Mouse (Mus musculus): ENCODE data around the gene Gsdma.
"Not testable (repeated sequence)": the region's sequence is repeated elsewhere in the genome, so short reads cannot be mapped to it uniquely, and the experiment has no call there.

Gene Gsdma

GRCm38 (mm10) chr11:98680023-98680422, 15.9 kb downstream of the Gsdma start:
- in situ Hi-C loops (cut with MboI, MseI) = no loop called here

DNA sequence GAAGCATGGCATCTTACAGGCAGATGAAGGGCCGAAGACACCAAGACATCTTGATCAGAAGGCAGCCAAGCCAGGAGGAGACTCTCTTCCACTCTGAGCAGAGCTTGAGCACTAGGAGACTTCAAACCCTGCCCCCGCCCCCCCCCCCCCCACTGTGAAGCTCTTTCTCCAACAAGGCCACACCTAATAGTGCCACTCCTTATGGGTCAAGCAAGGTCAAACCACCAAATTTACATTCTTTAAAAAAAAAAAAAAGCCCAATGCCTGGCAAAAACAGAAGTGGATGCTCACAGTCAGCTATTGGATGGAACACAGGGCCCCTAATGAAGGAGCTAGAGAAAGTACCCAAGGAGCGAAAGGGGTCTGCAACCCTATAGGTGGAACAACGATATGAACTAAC, 16.4 kb downstream of the Gsdma start:
- in situ Hi-C loops (cut with MboI, MseI) = not testable (repeated sequence)

GRCm38 (mm10) chr11:98681186-98681585, 17.0 kb downstream of the Gsdma start:
- in situ Hi-C loops (cut with MboI, MseI) = no loop called here

GRCm38 (mm10) chr11:98681786-98682745, 17.9 kb downstream of the Gsdma start, which contains the start of gene Psmd3:
Gene Psmd3 (plus strand): TSS chr11:98682554.
- in situ Hi-C loops (cut with MboI, MseI) = no loop called here

- in situ Hi-C loops (cut with MboI, MseI) = no loop called here
Observed at GRCm38 (mm10) chr11:98682811-98683210, 18.7 kb downstream of the Gsdma start.

GRCm38 (mm10) chr11:98685642-98686041, 21.5 kb downstream of the Gsdma start:
- in situ Hi-C loops (cut with MboI, MseI) = loop anchor here (5.0 kb wide), 1 partner anchor 42 kb away; the partner anchor contains the start of gene Med24

DNA sequence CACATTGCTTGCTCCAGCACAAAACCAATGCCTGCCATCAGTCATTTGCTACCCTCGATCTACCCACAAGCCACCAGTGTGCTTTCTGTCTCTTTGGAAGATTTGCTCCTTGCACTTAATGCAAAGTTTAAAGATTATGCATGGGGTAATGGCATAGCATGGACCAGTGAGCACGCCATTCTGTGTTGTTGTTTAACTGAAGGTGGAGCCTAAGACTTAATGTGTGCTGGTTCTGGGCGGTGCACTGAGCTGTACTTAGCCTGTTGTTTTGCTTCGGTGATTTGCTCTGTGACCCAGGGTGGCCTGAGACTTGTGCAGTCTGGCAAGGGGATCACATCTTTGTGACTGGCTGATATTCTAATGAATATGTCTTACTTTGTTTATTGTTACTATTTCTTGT, 22.8 kb downstream of the Gsdma start:
- in situ Hi-C loops (cut with MboI, MseI) = loop anchor here (5.0 kb wide), 1 partner anchor 40 kb away; the partner anchor contains the start of gene Med24

GRCm38 (mm10) chr11:98688009-98688408, 23.9 kb downstream of the Gsdma start:
- in situ Hi-C loops (cut with MboI, MseI) = loop anchor here (5.0 kb wide), 1 partner anchor 39 kb away; the partner anchor contains the start of gene Med24

DNA sequence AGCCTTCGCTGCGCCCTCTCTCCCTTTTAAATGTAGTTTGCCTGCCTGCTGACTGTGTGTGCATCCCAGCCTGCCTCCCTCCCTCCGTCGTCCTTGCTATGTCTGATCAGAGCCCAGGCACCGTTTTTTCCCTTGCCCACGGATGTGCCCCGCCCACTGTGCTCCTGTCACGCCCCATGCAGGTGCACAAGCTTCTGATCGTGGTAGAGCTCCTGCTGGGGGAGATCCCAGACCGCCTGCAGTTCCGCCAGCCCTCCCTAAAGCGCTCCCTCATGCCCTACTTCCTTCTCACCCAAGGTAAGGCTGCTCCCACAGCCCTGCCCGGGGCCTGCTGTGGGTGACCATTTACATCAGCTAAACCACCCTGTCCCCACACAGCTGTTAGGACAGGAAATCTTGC, 29.1 kb downstream of the Gsdma start:
- in situ Hi-C loops (cut with MboI, MseI) = loop anchor here (10.0 kb wide), 1 partner anchor 58 kb away; no protein-coding TSS in a partner anchor

DNA sequence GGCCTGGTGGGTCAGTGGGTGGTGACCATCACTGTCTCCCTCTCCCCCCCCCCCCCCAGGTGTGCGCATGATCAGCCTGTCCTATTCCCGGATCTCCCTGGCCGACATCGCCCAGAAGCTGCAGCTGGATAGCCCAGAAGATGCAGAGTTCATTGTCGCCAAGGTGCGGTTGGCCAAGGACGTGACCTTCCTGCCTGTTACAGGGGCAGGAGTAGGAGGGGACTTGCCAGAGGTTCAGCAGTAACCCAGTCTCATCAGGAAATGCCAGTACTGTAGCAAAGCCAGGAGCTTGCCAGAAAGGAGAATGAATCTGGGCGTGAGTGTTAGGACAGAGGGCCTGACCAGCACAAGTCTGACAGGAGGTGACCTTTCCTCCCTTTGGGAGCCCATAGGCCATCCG, 29.6 kb downstream of the Gsdma start:
- in situ Hi-C loops (cut with MboI, MseI) = loop anchor here (10.0 kb wide), 1 partner anchor 59 kb away; no protein-coding TSS in a partner anchor

DNA sequence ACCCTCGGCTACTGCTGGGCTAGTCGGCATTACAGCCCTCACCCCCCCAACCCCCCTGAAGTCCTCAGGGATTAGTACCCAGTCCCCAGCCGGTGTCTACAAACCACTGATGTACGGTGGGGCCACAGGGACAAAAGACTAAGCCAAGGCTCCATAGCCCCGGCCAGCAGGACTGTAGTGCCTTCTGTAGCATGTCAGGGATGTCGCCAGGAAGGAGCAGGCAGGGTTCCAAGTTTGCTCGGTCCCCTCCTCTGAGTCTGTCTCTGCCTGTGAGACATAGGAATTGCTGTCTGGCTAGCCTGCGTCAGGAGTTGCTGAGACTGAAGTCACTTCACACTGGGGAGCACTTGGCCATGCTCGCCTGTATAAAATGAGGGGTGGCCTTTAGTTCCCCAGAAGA, 30.1 kb downstream of the Gsdma start:
- in situ Hi-C loops (cut with MboI, MseI) = loop anchor here (10.0 kb wide), 1 partner anchor 60 kb away; no protein-coding TSS in a partner anchor

- in situ Hi-C loops (cut with MboI, MseI) = loop anchor here (10.0 kb wide), 1 partner anchor 61 kb away; no protein-coding TSS in a partner anchor
Observed at GRCm38 (mm10) chr11:98695408-98695807, 31.3 kb downstream of the Gsdma start.

DNA sequence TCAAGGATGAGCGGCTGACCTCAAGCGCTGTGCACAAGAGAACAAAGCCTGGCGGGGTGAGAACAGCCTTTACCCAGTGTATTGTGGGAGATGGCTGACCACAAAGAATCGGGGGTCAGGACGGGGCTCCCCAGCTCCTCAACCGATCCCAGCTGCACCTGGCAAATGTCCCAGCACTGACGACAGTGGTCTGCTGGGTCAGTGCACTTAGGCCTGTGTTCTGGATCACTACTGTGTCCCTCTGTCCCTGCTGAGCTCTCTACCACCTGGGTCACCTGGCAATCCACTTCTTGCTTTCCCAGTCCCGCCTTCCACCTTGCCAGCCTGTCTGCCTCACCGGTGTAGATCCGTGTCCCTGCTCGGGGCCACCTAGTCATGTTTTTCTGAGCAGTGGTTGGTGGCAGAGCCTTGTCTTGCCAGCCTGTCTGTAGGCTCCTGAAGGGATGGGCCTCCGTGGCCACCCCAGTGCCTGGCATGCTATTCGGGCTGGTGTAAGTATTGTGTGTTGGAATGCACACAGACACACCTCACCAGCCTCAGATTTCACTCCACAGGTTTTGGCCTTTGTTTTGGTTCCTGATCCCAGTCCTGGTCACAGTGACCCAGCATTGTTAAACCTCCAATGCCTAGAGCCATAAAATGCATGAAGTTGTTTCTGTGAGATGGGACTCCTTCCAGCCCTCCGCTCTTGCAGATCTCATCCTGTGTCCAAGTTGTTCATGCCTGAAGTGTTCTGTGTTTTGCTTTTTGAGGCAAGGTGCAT, 32.5 kb downstream of the Gsdma start:
- in situ Hi-C loops (cut with MboI, MseI) = loop anchor here (10.0 kb wide), 1 partner anchor 62 kb away; no protein-coding TSS in a partner anchor

DNA sequence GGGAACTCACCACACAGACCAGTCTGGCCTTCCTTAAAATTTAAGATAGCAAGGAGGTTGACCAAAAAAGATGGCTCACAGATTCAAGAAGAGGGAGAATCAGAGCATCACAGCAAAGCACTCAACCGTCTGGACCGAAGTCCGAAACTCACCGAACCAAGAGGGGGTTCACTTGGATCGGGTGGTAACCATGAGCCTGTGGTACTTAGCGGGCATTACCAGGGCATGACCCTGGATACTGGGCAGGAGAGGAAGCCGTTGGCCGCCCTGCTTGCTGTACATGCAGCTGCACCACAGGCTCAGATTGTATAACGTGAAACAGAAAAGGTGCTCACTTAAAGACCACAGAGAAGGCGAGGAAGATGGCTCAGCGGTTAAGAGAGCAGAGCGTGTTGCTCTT, 33.1 kb downstream of the Gsdma start:
- in situ Hi-C loops (cut with MboI, MseI) = loop anchor here (10.0 kb wide), 1 partner anchor 62 kb away; no protein-coding TSS in a partner anchor

- in situ Hi-C loops (cut with MboI, MseI) = loop anchor here (10.0 kb wide), 1 partner anchor 64 kb away; no protein-coding TSS in a partner anchor
Observed at GRCm38 (mm10) chr11:98698849-98699640, 34.9 kb downstream of the Gsdma start.

- in situ Hi-C loops (cut with MboI, MseI) = loop anchor here (10.0 kb wide), 1 partner anchor 65 kb away; no protein-coding TSS in a partner anchor
Observed at GRCm38 (mm10) chr11:98699911-98700310, 35.8 kb downstream of the Gsdma start.

DNA sequence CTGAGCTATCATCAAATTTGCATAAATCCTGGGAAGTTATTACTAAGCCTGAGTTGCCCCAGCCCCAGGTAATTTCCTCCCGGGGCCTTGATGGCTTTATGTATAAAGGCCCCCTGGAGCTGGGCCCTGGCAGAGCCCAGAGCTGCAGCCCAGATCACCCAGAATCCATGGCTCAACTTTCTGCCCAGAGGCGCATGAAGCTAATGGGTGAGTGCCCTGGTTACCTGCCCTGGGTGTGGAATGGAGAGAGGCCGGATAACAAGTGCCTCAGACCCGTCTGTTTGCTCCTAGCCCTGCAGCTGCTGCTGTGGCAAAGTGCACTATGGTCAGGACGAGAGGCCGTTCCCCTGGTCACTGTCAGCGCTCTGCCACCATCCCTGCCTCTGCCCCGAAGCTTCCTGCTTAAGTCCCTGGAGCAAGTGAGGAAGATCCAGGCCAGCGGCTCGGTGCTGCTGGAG, 37.1 kb downstream of the Gsdma start, which contains the start of gene Csf3:
Gene Csf3, plus strand, starts transcription at position 51 of the 458 bp plus-strand sequence.
- in situ Hi-C loops (cut with MboI, MseI) = no loop called here

DNA sequence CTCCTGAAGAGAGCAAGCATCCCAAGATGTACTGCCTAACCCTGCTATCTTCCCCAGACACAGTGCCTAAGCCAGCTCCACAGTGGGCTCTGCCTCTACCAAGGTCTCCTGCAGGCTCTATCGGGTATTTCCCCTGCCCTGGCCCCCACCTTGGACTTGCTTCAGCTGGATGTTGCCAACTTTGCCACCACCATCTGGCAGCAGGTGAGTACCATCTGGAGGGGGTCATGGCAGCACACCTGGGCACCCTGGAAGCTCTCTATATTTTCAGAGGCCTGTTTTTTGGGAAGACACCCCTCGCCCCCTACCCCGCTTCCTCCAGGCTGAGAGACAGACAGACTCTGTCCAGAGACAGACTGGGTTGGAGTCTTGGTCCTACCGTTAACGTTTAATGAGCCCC, 38.2 kb downstream of the Gsdma start:
- in situ Hi-C loops (cut with MboI, MseI) = no loop called here

GRCm38 (mm10) chr11:98705021-98705420, 40.9 kb downstream of the Gsdma start:
- in situ Hi-C loops (cut with MboI, MseI) = no loop called here

Data from T-helper 2 cell (primary cell).